Mouse (Mus musculus): Measurements from ENCODE around the gene Tiam2.

DNA sequence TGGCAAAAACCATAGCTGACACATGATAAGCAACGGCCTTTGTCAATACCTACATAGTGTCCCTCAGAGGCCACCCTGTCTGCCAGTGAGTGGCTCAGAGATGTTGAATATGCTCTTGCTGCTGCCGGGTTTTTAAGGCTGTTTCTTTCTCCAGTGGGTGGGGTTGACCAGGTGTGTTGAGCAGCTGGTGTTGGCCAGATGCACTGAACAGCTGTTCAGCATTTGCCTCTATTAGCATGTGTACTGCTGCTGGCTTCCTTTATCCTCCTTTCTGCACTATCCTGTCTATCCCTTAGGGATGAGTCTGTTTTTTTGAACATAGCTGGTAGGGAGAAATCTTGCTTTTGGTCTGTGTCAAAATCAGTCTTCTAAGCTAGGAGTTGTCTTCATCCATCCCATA lies 83.9 kb downstream of the Tiam2 start:
- TF ChIP-seq POLR2A (IDR thresholded peaks at IDR 0.05; ENCODE audit: low read depth, low read length) (no peak), CTCF (IDR thresholded peaks at IDR 0.05; ENCODE audit: borderline replicate concordance, insufficient read depth, low read length) (no peak)

All from embryonic fibroblast, embryonic 13.5 days (primary cell).